Mouse (Mus musculus) retina, embryonic 14.5 days (tissue): ENCODE results near the gene Il1r1.

Source experiments
- DNase-seq: peaks from one replicate; pipeline ENCODE4 v3.0.0-alpha.2; 2015; ENCODE audit warnings: low spot score

Gene Il1r1

GRCm38 (mm10) chr1:40233217-40233616 is 8.3 kb downstream of the Il1r1 start:
- DNase-seq: no peak

GRCm38 (mm10) chr1:40233621-40234020 is 8.7 kb downstream of the Il1r1 start:
- no peak for DNase-seq

GRCm38 (mm10) chr1:40235597-40236249 is 10.8 kb downstream of the Il1r1 start:
- no peak for DNase-seq

GRCm38 (mm10) chr1:40236694-40237093 is 11.8 kb downstream of the Il1r1 start:
- peak; percentile 46 for DNase-seq

GRCm38 (mm10) chr1:40237094-40237493 is 12.2 kb downstream of the Il1r1 start:
- no peak for DNase-seq

GRCm38 (mm10) chr1:40240353-40241092 is 15.6 kb downstream of the Il1r1 start:
- DNase-seq: no peak

GRCm38 (mm10) chr1:40242717-40243116 is 17.8 kb downstream of the Il1r1 start:
- DNase-seq: no peak

- DNase-seq: no peak
Measured at GRCm38 (mm10) chr1:40243561-40243998, 18.7 kb downstream of the Il1r1 start.

- DNase-seq: no peak
Measured at GRCm38 (mm10) chr1:40250425-40250824, 25.5 kb downstream of the Il1r1 start.

GRCm38 (mm10) chr1:40252507-40252906 is 27.6 kb downstream of the Il1r1 start:
- DNase-seq: no peak

GRCm38 (mm10) chr1:40253940-40254339 is 29.1 kb downstream of the Il1r1 start:
- no peak for DNase-seq

- no peak for DNase-seq
Measured at GRCm38 (mm10) chr1:40254347-40255057, 29.6 kb downstream of the Il1r1 start.

GRCm38 (mm10) chr1:40262441-40263121 is 37.7 kb downstream of the Il1r1 start:
- peak; percentile 4 for DNase-seq

- no peak for DNase-seq
Measured at GRCm38 (mm10) chr1:40263122-40263498, 38.2 kb downstream of the Il1r1 start.

GRCm38 (mm10) chr1:40263679-40264078 is 38.8 kb downstream of the Il1r1 start:
- no peak for DNase-seq

- DNase-seq: no peak
Measured at GRCm38 (mm10) chr1:40265301-40265835, 40.5 kb downstream of the Il1r1 start.

- DNase-seq: peak; percentile 71
Measured at GRCm38 (mm10) chr1:40266431-40267260, 41.8 kb downstream of the Il1r1 start.

- DNase-seq: no peak
Measured at GRCm38 (mm10) chr1:40267846-40268245, 43.0 kb downstream of the Il1r1 start.

GRCm38 (mm10) chr1:40268536-40268935 is 43.7 kb downstream of the Il1r1 start:
- DNase-seq: no peak

- DNase-seq: no peak
Measured at GRCm38 (mm10) chr1:40270415-40270814, 45.5 kb downstream of the Il1r1 start.

- DNase-seq: no peak
Measured at GRCm38 (mm10) chr1:40271052-40271451, 46.2 kb downstream of the Il1r1 start.
